Mouse (Mus musculus): ENCODE data around the gene Alox12.

Alox12 gene

GRCm38 (mm10) chr11:70193354-70194285, 61.5 kb downstream of the Alox12 start:
- no peak for DNase-seq (ENCODE audit: low spot score)

DNA sequence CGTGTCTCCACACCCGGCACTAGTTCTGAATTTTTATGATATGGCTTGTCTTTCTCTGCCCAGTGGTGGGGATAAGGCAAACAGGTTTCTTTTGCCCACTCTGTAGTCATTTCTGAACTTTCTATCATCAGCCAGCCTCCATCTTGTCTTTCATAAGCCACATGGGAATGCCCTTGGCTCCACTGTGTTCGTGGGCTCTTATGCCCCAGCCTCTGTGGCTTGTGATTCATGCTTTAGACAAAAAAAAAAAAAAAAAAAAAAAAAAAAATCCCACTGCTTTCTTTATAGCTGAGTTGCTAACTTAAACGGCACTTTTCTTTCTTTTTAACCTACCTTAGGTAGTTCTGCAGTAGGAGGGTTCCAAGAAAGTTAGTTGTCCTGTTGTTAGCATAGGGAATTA, 63.0 kb downstream of the Alox12 start:
- DNase-seq (ENCODE audit: low spot score): no peak
